In the genomic region with DNA sequence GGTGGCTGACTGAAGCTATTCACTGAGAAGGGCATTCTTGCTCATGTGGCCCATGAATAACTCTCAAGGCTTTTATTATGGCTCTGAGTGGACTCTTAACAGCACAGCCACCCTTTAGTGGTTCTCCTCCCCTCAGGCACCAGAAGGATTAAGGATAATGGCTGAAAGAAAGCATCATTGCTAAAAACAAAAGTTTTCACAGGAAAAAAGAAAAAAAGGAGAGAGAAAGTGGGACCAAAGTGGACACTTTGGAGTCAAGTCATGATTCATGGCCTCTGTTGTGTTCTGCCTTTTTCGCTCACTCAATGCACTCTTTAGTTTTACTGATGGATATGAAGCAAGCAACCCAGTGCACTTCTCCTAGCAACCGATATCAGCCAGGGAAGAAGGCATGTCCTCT, we compare ENCODE assay signal across 15 mouse cellular contexts. TPM values are rescaled to one million over a fixed set of nuclear protein-coding genes. Genes with fewer than 3 reads are reported as not detected.
A peak's percentile ranks its signal among the peaks of the same experiment; 100 is the strongest.
DNase-seq lines count a peak whose midpoint lies in the region; ATAC-seq and TF ChIP-seq lines count a peak whose summit lies in the region.
"Had no signal": no experiment of that assay in that cellular context is flagged by ENCODE, and none has a peak within 500 bp of the region (broad histone marks: within the 10 kb centered on the region; RNA-seq: fewer than 3 reads in every experiment).

No protein-coding gene starts in this region.

- no peaks in the 10 kb centered on the region; the same call in 1 of the 2 replicates for H3K9me3 ChIP-seq in forebrain, postnatal 0 days (ENCODE audit: low read length)
- no peaks in the 10 kb centered on the region for H3K9me3 ChIP-seq in limb, embryonic 10.5 days (replicated peaks)
- H3K9me3 ChIP-seq in kidney, embryonic 14.5 days (ENCODE audit: control insufficient read depth, low read length), result no peaks in the 10 kb centered on the region
- H3K9me3 ChIP-seq: limb, embryonic 15.5 days had no signal

- peak; percentile 74 for ATAC-seq in forebrain, postnatal 0 days
- ATAC-seq in kidney, embryonic 14.5 days (ENCODE audit: low FRiP score, low TSS enrichment), result no peak

- no peak overlapping the region for H3K4me3 ChIP-seq in forebrain, postnatal 0 days (ENCODE audit: low read depth, low read length)
- H3K4me3 ChIP-seq in limb, embryonic 10.5 days, result no peak overlapping the region
- no peak overlapping the region for H3K4me3 ChIP-seq in kidney, embryonic 14.5 days (ENCODE audit: low read length)
- H3K4me3 ChIP-seq: limb, embryonic 15.5 days had no signal

- no peaks in the 10 kb centered on the region for H3K36me3 ChIP-seq in forebrain, postnatal 0 days (ENCODE audit: insufficient read depth)
- H3K36me3 ChIP-seq in limb, embryonic 10.5 days, result peaks cover 9% of the 10 kb centered on the region
- no peaks in the 10 kb centered on the region for H3K36me3 ChIP-seq in kidney, embryonic 14.5 days (ENCODE audit: control insufficient read depth, insufficient read depth, low read length)
- H3K36me3 ChIP-seq: limb, embryonic 15.5 days had no signal

- no peak overlapping the region for H3K4me2 ChIP-seq in forebrain, postnatal 0 days (ENCODE audit: low read depth)
- H3K4me2 ChIP-seq in kidney, embryonic 14.5 days (replicated peaks; ENCODE audit: low read depth, low read length), result no peak overlapping the region
- H3K4me2 ChIP-seq: limb, embryonic 15.5 days had no signal

- WGBS in forebrain, postnatal 0 days, result 29% methylated on average over 2 of the region's 2 CpGs
- 81% methylated on average over 2 of the region's 2 CpGs for WGBS in limb, embryonic 10.5 days
- 89% methylated on average over 2 of the region's 2 CpGs for WGBS in kidney, embryonic 14.5 days

- H3K27me3 ChIP-seq in forebrain, postnatal 0 days (ENCODE audit: insufficient read depth, low read length), result no peaks in the 10 kb centered on the region
- H3K27me3 ChIP-seq in limb, embryonic 10.5 days (ENCODE audit: low read depth, poor library complexity, severe bottlenecking), result no peaks in the 10 kb centered on the region
- H3K27me3 ChIP-seq in kidney, embryonic 14.5 days (ENCODE audit: control insufficient read depth, insufficient read depth, low read length), result no peaks in the 10 kb centered on the region
- H3K27me3 ChIP-seq: limb, embryonic 15.5 days had no signal

- peak; percentile 81 for DNase-seq in brain, embryonic 14.5 days (ENCODE audit: low read depth)
- peak; percentile 22 for DNase-seq in embryo, embryonic 11.5 days (ENCODE audit: low read depth, low spot score)
- no peak for DNase-seq in forebrain, postnatal 0 days
- DNase-seq in mesoderm, embryonic 11.5 days (ENCODE audit: low read depth, low spot score), result peak; percentile 68
- DNase-seq in urinary bladder, adult 2 months (ENCODE audit: low spot score), result no peak
- no peak for DNase-seq in limb, embryonic 10.5 days (ENCODE audit: low spot score)
- DNase-seq: cerebellum, adult 11 months; heart, adult 11 months; kidney, adult 9 months; lung, adult 18-20 months; right cerebral cortex, postnatal 14 days had no signal

- H3K9ac ChIP-seq in forebrain, postnatal 0 days, result no peak overlapping the region
- no peak overlapping the region for H3K9ac ChIP-seq in kidney, embryonic 14.5 days (ENCODE audit: low read depth, low read length)
- H3K9ac ChIP-seq: limb, embryonic 15.5 days had no signal

- no peak for TF ChIP-seq CTCF in brain, embryonic 14.5 days (IDR thresholded peaks at IDR 0.05; ENCODE audit: borderline replicate concordance, extremely low read depth, insufficient read depth, insufficient read length)
- no peak for TF ChIP-seq CTCF in forebrain, postnatal 0 days (IDR thresholded peaks at IDR 0.05; ENCODE audit: low read depth)

- no peak overlapping the region for H3K27ac ChIP-seq in forebrain, postnatal 0 days (ENCODE audit: low read depth, low read length)
- no peak overlapping the region for H3K27ac ChIP-seq in limb, embryonic 10.5 days
- H3K27ac ChIP-seq in kidney, embryonic 14.5 days (ENCODE audit: low read depth, low read length), result no peak overlapping the region
- H3K27ac ChIP-seq: limb, embryonic 15.5 days; macrophage had no signal

- TF ChIP-seq POLR2A in brain, embryonic 14.5 days (IDR thresholded peaks at IDR 0.05; ENCODE audit: borderline replicate concordance, extremely low read depth, insufficient read depth, insufficient read length, poor library complexity, severe bottlenecking), result no peak

- H3K4me1 ChIP-seq in forebrain, postnatal 0 days (ENCODE audit: insufficient read depth), result peaks cover 4% of the 10 kb centered on the region; the same call in 1 of the 2 replicates
- peaks cover 18% of the 10 kb centered on the region for H3K4me1 ChIP-seq in limb, embryonic 10.5 days
- no peaks in the 10 kb centered on the region for H3K4me1 ChIP-seq in kidney, embryonic 14.5 days (ENCODE audit: control insufficient read depth, insufficient read depth, low read length)

RNA-seq across cellular contexts. Expression of a gene that starts 14.3 kb away (rescaled TPM):
- 66.8 and 101 TPM in 2 replicates for polyA plus RNA-seq in brain, embryonic 14.5 days (2012; rRNA removed)
- 114 and 130 TPM in 2 replicates for total RNA-seq in forebrain, postnatal 0 days (2014; rRNA removed)
- 39.2 and 45.5 TPM in 2 replicates for polyA plus RNA-seq in forebrain, postnatal 0 days (2015; fragmentation: Nextera tagmentation; extraction: Ambion mirVana)
- 6.6 and 9.1 TPM in 2 replicates for polyA plus RNA-seq in urinary bladder, adult 2 months (2012; rRNA removed)
- polyA plus RNA-seq in limb, embryonic 10.5 days (2016; fragmentation: Nextera tagmentation; extraction: Ambion mirVana), result 38.8 and 84.8 TPM in 2 replicates
- polyA plus RNA-seq in kidney, embryonic 14.5 days (2014; fragmentation: Nextera tagmentation; extraction: Ambion mirVana), result 85.6 and 140 TPM in 2 replicates
- total RNA-seq: monocyte, adult 5-6 weeks had no signal

Comparison
In these comparisons a context has a peak if more than half of its experiments do, and no peak if none do; other contexts are left out.
1. DNase-seq: peak in brain, embryonic 14.5 days (single experiment), embryo, embryonic 11.5 days (single experiment) and mesoderm, embryonic 11.5 days (single experiment); none in forebrain, postnatal 0 days (single experiment), urinary bladder, adult 2 months (single experiment) and limb, embryonic 10.5 days (single experiment).